Mouse (Mus musculus): ENCODE results near the gene Cramp1l. TPM values are rescaled to one million over a fixed set of nuclear protein-coding genes. Genes with fewer than 3 reads are reported as not detected.

The Cramp1l gene
- polyA plus RNA-seq (2012; rRNA removed) = 21.5 and 22.2 TPM in 2 replicates

DNA sequence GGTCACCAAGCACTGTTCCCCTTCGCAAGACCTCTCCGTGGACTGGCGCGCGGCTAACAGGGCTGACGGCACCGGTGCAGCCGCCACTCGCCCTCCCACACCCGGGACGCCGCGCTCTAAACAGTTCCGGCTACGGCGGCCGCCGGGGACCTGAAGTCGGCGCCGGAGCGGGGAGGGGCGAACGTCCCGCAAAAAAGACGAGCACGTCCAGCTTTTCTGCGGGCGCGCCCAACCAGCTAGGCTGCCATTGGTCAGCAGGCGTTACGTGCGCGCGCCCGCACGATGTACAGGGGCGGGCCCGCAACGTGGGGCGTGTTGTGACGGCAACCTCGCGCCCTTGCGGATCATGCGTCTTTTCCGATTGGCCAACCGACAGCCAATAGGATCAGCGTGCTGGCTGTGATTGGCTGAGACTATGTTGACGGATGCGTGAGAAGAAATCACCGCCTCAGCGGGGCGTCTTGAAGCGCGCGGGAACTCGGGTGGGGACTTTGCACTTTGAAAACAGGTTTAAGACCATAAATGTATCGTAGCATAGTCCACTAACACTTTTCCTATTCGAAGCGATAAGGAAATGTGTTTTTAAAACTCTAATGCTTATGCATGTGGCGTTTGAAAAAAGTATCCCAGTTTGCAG is at the start of gene Cramp1l, which contains the start of gene Ift140:
Gene Cramp1l, minus strand, starts transcription at position 134 of the 637 bp plus-strand sequence.
Gene Ift140, plus strand, starts transcription at position 431 of the 637 bp plus-strand sequence.
- peak; percentile 99 for DNase-seq (ENCODE audit: extremely low spot score in 1 of 2, low spot score in 1 of 2)

DNA sequence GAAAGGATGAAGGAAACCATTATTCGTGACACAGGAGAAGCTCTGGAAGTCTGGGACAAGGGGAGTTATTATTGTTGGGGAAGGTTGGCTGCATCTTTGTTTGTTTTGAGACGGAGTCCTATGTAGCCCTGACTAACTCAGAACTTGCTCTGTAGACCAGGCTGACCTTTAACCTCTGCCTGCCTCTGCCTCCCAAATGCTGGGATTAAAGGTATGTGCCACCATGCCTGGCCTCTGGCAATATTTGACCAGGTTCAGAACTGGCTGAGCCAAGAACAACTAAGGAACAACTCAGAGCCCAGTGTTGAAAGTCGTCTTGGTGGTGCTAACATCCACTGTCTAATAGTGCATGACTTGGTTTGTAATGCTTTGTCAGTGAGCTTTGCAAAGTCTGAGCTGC is 49.6 kb upstream of the Cramp1l start:
- DNase-seq (ENCODE audit: extremely low spot score in 1 of 2, low spot score in 1 of 2) = no peak

DNA sequence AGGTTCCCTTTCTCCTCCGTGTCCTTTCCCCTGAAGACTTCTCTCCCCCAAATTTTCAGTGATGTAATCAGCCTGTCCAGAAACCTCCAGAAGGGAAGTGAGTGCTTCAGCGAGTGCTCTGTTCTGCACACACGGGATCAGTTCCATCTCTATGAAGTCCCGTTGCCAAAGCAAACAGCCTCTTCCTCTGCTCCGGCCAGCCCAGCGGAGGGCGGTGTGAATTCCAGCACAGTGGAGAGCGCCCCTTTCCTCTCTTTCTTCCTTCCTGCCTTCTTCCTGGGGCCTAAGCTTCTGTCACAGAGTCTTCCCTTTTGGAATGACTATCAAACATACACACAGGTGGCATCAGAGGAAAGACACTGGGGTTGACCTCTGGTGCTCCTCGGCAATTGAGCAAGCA is 48.8 kb upstream of the Cramp1l start:
- DNase-seq (ENCODE audit: extremely low spot score in 1 of 2, low spot score in 1 of 2) = no peak

DNA sequence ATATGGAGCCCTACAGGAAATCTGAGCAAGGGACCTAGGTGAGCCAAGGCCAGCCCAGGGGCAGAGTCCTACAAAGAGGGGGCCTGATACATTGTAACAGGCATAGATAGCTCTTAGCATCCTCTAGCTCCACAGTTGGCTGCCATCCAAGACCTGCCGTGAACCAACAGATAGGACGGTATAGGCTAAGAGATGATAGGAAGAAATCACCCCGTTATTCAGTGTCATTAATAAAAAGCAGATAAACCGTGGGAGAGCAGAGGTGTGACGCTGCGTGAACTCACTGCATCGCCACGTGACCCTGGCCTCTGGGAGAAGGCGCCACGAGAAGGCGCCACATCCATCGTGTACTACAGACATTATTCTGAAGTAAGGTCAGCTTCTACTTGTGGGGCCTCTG is 48.3 kb upstream of the Cramp1l start:
- no peak for DNase-seq (ENCODE audit: extremely low spot score in 1 of 2, low spot score in 1 of 2)

DNA sequence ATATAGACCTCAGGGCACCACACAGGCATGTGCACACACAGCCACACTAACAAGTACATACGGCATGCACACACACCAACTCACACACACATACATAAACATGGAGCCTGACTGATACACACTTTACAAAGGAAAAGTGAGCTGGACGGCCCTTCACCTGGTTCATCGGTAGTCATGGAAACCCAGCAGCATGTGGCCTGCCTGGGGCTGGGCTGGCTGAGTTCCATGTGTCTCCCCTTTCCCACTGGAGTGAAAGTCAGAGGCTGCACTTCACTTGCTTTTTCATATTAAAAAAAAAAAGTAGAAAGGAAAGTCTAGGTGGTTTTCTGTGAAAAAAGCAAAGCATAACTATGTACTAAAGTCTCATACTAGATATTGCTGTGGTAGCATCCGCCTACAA is 47.7 kb upstream of the Cramp1l start:
- no peak for DNase-seq (ENCODE audit: extremely low spot score in 1 of 2, low spot score in 1 of 2)

DNA sequence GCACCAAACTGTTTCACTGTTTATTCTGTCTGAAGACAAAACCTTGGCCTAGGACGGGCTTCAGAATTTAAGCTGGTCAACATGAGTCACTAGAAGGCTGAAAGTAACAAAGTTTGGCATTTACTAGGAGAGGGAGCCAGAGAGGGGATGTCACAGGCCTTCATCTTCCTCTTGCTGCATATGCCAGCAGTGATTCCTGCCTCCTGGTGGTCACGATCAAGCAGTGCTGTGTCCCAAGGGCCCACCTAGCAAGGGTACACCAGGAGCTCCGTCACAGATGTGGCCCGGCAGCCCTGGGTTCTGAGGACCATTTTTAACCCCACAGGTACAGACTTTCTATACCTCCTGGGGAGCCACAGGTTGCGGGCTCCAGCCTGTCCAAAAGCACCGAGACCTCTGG is 41.5 kb upstream of the Cramp1l start:
- no peak for DNase-seq (ENCODE audit: extremely low spot score in 1 of 2, low spot score in 1 of 2)

DNA sequence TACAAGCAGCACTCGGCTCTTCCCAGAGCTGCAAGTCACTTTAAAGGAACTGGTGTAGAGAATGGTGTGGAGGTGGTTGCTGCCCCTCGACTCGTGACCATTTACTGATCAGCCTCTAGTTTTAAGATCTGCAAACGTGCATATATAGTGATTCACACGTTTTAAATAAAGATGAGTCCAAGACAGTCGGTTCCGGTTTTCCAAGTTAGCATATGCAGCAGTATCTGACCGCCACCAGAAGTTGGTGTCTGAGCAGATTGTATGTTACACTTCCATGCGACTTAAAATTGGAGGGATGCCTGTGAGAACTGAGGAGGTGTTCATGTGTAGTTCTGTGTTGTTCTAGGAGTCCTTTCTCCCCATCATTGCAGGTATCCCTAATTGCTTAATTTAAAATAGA is 37.7 kb upstream of the Cramp1l start:
- DNase-seq (ENCODE audit: extremely low spot score in 1 of 2, low spot score in 1 of 2) = peak in 1 of 2 experiments; percentile 32

DNA sequence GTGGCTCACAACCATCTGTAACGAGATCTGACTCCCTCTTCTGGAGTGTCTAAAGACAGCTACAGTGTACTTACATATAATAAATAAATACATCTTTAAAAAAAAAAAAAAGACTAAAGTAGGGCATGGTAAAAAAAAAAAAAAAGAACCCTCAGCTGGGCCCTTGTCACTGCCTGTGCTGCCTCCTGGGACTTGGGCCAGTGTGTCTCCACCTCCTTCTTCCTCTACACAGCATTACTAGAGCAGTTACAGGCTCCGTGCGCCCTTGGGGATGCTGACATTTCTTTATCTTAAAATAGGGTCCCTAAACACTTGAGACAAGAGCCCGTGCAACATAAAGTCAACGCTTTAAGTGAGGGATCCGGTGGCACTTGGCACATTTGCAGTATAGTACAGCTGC is 31.6 kb upstream of the Cramp1l start:
- DNase-seq (ENCODE audit: extremely low spot score in 1 of 2, low spot score in 1 of 2) = no peak

DNA sequence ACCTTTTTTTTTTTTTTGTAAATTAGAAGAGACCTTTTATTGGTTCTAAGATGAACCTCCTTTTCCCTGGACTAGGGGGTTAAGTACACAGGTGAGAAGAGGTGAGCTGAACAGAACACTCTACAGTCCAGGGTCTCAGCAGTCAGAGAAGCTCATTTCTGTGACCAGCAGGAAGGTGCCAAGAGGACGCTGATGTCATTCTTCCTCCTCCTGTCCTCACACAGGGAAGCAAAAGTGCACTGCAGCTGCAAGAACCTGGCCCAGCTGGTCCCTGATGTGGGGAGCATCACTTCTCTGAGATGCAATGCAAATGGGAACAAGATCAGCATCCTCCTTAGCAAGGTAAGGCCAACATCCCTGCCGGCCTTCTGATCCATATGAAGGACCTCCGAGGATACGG is 29.7 kb upstream of the Cramp1l start:
- DNase-seq (ENCODE audit: extremely low spot score in 1 of 2, low spot score in 1 of 2) = no peak

DNA sequence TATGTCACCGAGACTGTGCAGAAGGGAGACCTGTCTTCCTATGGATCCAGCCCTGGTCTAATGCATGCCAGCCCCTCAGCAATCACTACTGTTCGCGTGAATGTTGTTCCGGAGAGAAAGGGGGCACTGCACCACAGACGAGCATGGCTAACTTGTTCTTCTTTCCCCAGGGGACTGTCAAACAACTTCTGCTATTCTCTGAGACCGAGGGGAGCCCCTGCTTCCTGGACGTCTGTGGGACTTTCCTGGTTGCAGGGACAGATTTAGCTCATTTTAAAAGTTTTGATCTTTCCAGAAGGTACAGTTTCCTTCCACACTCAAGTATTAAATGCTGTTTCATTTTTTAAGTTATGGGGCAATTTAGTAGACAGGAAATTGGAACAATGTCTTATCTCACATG is 29.3 kb upstream of the Cramp1l start:
- no peak for DNase-seq (ENCODE audit: extremely low spot score in 1 of 2, low spot score in 1 of 2)

DNA sequence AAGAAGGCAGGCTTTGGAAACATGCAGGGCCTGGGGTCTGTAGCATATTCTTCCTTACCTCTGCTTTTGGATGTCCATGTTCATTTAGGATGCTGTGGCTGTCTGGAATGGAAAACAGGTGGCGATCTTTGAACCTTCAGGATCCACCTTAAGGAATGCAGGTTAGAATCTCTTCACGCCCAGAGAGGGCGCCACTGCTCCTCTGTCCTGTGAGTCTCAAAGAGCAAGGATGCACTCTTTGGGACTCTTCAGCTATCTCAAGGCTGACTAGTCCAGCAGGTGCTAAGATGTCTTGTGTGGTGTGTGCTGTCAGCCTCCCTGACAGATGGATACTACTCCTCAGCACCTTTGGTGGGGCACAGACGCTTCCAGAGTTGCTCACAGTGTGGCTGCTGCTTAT is 20.6 kb upstream of the Cramp1l start:
- no peak for DNase-seq (ENCODE audit: extremely low spot score in 1 of 2, low spot score in 1 of 2)

DNA sequence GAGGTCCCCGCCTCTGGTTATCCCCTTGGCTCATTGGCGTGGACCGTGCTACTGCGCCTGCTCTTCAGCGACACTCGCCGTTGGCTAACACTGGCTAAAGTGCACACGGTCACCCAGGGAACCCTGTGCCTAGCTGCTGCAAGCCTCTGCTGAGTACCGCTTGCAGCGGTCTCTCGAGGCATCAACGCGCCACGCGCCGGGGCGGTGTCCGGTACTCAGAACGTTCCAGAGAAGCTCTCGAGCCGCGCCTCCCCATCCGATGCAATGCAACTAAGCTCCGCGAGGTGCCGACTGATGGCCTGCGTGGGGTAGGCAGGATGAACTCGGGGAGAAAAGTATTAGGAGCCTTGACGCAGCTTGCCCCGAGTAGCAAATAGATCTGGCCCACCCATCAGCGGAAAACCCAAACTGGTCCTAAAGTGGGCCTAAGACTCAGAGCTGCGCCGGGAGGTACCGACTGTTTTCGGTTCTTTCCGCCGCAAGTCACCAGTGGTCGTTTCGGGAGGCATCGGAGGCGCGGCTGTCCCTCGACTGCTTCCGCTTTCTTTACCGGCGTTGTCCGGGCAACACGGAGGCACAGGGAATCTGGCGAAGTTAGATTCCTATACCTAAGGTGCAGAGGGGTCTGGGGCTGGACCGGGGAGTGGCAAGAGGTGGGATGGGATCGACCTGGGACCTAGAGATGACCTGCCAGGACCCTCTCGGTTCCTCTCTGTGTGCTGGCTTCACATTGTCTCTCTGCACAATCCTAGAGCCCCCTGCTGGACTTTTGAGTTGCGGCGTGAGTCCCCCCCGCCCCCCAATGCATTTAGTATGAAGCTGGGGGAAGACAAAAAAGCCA is 924 bp upstream of the Cramp1l start:
- DNase-seq (ENCODE audit: extremely low spot score in 1 of 2, low spot score in 1 of 2) = peak in 1 of 2 experiments; percentile 17

DNA sequence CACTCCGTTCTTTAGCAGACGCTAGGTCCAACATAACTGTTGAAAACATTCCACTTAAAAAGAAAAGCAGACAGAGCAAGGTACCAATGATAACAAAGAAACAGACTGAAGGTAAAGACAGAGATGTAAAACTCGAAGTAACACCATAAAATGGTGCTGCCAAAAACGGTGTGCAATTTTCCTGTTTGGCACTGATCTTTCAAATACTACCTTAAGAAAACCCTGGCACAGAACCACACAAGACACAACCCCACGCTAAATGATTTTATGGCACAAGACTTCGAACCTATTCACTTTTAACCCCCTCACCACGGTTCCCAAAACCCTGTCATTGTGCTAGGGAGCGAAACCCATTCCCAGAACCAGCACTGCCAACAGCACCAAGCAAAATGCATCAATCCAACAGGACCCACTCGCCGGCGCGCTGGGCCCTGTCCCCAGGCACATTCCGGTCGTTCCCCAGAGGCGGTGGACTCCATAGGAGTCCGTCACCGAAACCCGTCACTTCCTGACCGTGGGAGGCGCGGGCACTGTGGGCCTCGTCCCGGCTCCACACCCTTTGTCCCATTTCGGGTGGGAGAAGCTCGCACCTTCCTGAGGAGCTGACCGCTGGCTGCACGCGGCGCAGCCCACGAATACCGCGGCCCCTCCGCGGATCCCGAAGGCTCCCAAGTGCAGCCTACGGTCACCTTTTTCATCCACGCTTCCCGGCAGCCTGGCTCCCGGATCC is 582 bp downstream of the Cramp1l start:
- peak; percentile 13 to 53 for DNase-seq (ENCODE audit: extremely low spot score in 1 of 2, low spot score in 1 of 2)

DNA sequence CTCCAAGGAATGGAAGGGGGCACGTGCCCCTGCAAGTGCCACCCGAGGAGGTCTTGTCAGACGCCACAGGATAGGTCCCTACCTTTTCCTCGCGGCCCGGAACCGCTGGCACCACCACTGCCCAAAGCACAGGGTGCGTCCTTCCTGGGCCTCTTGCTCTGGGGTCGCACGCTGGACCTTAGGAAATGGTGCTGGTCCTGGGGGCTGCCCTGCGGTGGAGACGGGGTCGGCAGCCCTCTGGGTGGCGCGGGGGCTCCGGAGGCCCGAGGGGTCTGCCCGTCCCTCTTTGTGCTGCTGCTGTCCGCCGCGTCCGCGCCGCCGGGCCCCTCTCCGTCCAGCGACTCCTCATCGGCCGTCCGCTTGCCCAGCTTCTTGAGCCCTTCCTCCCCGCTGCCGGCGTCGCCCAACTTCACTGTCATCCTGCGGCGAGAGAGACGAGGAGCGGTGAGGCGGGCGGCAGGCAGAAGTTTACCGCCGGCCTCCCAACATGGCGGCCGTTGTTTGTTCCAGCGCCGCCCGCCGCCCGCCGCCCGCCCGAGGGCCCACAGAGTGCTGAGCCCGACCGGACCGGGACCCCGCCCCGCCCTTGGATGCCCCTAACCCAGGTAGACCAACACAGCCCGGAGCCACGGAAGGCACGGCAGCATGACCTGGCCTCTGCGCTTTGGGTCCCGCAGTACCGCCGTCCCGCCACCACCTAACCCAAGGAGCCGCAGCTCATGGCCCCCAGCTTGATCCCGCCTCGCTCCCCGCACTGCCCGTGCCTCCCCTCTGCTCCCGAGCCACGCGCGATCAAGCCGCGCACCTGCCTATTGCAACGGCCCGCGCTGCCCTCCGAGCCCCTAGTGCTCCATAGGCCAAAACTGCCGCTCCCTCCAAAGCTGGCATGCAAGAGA is 1.7 kb downstream of the Cramp1l start:
- DNase-seq (ENCODE audit: extremely low spot score in 1 of 2, low spot score in 1 of 2) = no peak

DNA sequence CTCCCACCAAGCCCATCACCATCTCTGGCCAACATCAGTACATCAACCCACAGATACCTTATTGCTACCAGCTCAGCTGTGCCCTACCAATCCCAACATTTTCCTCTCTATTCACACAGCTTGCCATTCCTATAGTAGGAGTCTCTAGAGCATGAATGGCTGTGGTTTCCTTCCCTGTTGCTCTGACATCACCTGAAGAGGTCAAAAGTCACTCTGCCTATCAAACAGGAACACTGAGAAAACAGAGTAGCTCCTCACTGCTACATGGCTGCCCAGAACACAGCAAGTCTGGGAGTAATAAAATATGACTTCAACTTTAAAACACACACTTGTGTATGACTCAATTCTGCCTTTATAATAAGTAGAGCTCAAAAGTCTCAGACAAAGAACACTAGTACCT is 8.1 kb downstream of the Cramp1l start:
- no peak for DNase-seq (ENCODE audit: extremely low spot score in 1 of 2, low spot score in 1 of 2)

DNA sequence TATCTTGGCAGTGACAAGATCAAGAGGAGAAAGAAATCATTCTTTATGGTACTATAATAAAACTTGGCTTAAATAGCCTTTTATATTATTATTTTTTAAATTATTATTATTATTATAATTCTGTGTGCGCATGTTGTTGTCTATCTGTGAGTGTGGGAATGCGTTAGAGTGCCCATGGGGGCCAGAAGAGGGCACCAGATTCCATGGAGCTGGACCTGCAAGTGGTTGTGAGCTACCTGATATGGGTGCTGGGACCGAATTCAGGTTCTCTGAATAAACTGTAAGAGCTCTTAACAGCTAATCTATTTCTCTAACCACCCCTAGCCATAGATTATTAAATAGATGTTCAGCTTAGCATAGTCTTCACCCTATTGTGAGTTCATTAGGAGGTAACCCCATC is 10.5 kb downstream of the Cramp1l start:
- DNase-seq (ENCODE audit: extremely low spot score in 1 of 2, low spot score in 1 of 2) = no peak

DNA sequence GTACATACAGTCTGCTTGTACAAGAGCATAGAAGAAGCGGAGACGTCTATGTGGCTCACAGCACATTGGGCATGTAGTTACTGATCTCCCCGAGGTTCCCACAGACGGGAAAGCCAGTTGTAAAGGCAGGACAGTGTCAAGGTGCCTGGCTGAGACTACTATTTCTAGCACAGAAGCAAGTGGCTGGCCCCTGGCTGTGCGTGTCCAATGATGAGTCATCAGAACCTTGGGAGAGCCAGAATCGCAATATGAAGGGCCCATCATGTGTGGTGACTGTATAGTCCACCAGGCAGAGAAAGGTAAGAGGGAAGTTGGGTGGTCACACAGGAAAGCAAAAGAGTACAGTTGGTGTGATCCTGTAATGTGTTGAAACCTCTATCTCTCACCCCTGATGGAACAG is 20.9 kb downstream of the Cramp1l start:
- no peak for DNase-seq (ENCODE audit: extremely low spot score in 1 of 2, low spot score in 1 of 2)

DNA sequence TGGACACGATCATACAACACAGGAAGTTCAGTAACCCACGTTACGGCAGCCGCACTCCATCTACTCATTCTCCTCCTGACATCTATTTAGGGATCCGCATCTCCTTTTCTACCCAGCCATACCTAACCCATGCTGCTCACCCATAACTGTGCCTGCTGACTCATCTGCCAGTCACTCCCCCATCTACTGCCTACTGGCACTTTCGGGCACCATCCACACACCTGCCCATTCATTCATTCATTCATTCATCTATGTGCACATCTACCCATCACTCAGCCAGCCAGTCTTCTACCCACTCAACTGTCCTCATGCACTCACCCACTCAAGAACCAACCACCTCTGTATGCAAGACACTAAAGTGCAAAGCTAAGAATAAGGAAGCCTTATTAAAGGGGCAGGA is 28.4 kb downstream of the Cramp1l start:
- DNase-seq (ENCODE audit: extremely low spot score in 1 of 2, low spot score in 1 of 2) = peak; percentile 23 to 48

DNA sequence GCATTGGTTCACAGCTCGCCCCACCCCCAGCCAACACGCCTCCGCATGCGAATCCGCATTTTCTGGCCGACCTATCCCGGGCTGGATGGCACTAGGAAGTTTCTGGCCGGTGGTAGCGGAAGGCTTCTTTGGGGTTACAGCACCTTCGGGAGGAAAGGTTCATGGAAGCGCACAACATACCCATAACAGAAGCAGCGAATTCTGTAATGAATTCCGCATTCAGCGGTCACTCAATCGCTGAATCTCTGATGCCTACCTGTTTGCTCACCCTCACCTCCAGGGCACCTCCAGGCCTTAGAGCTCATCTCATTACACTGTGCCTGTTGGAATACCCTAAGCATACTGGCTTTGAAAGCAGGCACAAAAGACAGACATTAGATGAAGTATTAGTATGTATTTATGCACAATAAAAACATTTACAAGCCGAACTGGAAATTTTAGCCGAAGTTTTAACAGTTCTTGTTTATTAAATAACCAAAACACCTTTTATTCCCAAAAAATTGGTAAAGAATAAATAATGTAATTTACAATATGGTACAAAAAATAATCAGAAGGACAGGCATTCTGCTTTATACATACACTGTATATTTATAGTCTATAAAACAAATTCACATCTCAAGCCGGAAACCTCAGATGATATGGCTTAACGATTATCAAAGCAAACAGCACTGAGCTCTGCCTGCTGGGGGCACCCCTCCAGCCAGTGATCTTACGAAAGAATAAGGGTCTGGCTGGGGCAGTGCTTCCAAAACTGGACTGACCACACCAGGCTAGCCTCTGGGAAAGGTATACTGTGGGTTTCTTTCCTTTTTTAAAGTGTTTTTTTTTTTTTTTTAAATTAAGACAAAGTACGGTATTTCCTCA is 54.5 kb downstream of the Cramp1l start:
- no peak for DNase-seq (ENCODE audit: extremely low spot score in 1 of 2, low spot score in 1 of 2)

Measured in frontal cortex, adult 2 months (tissue).